Mouse (Mus musculus): Measurements from ENCODE around the gene Vmn2r49. TPM values are rescaled to one million over a fixed set of nuclear protein-coding genes. Genes with fewer than 3 reads are reported as not detected.
"Not testable (repeated sequence)": the region's sequence is repeated elsewhere in the genome, so short reads cannot be mapped to it uniquely, and the experiment has no call there.

The Vmn2r49 gene
- not detected in 2 replicates for polyA plus RNA-seq (2014; fragmentation: Nextera tagmentation; extraction: Ambion mirVana)

GRCm38 (mm10) chr7:9992157-9992556, at the start of gene Vmn2r49:
Gene Vmn2r49 (minus strand): TSS chr7:9992257.
- H3K4me2 ChIP-seq (ENCODE audit: low read length); H3K9me3 ChIP-seq (ENCODE audit: control insufficient read depth, low read length); H3K9ac ChIP-seq (ENCODE audit: low read length); H3K4me3 ChIP-seq (ENCODE audit: control insufficient read depth in 1 of 2, insufficient read depth in 1 of 2, low read depth in 1 of 2, low read length in 2 of 2); ATAC-seq (ENCODE audit: insufficient number of reproducible peaks, insufficient read depth, low FRiP score, low read depth); H3K36me3 ChIP-seq (ENCODE audit: control insufficient read depth, insufficient read depth, low read length); H3K27me3 ChIP-seq (ENCODE audit: control insufficient read depth, insufficient read depth, low read length); H3K27ac ChIP-seq (replicated peaks in 1 of 2; ENCODE audit: control insufficient read depth in 1 of 2, insufficient read depth in 1 of 2, low read depth in 2 of 2, low read length in 2 of 2); H3K4me1 ChIP-seq (ENCODE audit: control insufficient read depth in 2 of 2, insufficient read depth in 2 of 2, low read length in 2 of 2): not testable (repeated sequence)
- no CpG with 5 or more reads among the region's 2 CpGs for WGBS

DNA sequence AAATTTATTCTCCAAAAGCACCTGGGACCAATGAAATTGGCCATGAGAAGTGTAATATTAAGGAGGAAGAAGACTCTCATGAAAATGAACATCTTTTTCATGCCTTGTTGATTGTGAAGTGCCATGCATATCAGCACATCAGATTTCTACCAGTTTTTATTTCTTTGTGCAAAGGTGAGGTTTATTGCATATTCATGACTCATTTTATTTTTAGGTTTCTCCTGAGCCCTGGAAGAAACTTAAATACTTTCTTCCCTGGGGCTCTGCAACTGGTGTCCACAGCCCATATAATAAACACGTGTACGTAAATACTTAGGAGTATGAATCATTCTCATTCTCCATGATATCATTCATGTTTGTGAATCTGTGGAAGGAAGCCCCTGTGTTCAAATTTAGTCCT, 38.6 kb downstream of the Vmn2r49 start, which contains the start of gene Vmn2r48:
Gene Vmn2r48, minus strand, starts transcription at position 101 of the 400 bp plus-strand sequence.
- H3K4me1 ChIP-seq (ENCODE audit: control insufficient read depth in 2 of 2, insufficient read depth in 2 of 2, low read length in 2 of 2); H3K9me3 ChIP-seq (ENCODE audit: control insufficient read depth, low read length); H3K9ac ChIP-seq (ENCODE audit: low read length); H3K36me3 ChIP-seq (ENCODE audit: control insufficient read depth, insufficient read depth, low read length); ATAC-seq (ENCODE audit: insufficient number of reproducible peaks, insufficient read depth, low FRiP score, low read depth); H3K27ac ChIP-seq (replicated peaks in 1 of 2; ENCODE audit: control insufficient read depth in 1 of 2, insufficient read depth in 1 of 2, low read depth in 2 of 2, low read length in 2 of 2); H3K27me3 ChIP-seq (ENCODE audit: control insufficient read depth, insufficient read depth, low read length); H3K4me2 ChIP-seq (ENCODE audit: low read length); H3K4me3 ChIP-seq (ENCODE audit: control insufficient read depth in 1 of 2, insufficient read depth in 1 of 2, low read depth in 1 of 2, low read length in 2 of 2): not testable (repeated sequence)
- WGBS: 58% methylated on average over 2 of the region's 2 CpGs

Other genes starting within 250 kb of the Vmn2r49 start
- gene Vmn2r46, start 221.7 kb downstream of the Vmn2r49 start, polyA plus RNA-seq (2014; fragmentation: Nextera tagmentation; extraction: Ambion mirVana): not detected in 2 replicates
- not detected in 2 replicates for gene Vmn2r47, start 150.9 kb downstream of the Vmn2r49 start, polyA plus RNA-seq (2014; fragmentation: Nextera tagmentation; extraction: Ambion mirVana)
- not detected in 2 replicates for gene Vmn2r48, start 38.7 kb downstream of the Vmn2r49 start, polyA plus RNA-seq (2014; fragmentation: Nextera tagmentation; extraction: Ambion mirVana)
- gene Vmn2r50, start 61.0 kb upstream of the Vmn2r49 start, polyA plus RNA-seq (2014; fragmentation: Nextera tagmentation; extraction: Ambion mirVana): not detected in 2 replicates
- gene Vmn2r51, start 113.5 kb upstream of the Vmn2r49 start, polyA plus RNA-seq (2014; fragmentation: Nextera tagmentation; extraction: Ambion mirVana): not detected in 2 replicates
- gene Vmn2r52, start 184.3 kb upstream of the Vmn2r49 start, polyA plus RNA-seq (2014; fragmentation: Nextera tagmentation; extraction: Ambion mirVana): not detected in 2 replicates